Mouse (Mus musculus): Measurements from ENCODE around the gene CK137956. TPM values are rescaled to one million over a fixed set of nuclear protein-coding genes. Genes with fewer than 3 reads are reported as not detected.

Gene CK137956
- polyA plus RNA-seq (2016; fragmentation: Nextera tagmentation; extraction: Ambion mirVana), result 0.26 and 0.39 TPM in 2 replicates

- WGBS, result 4% methylated on average over 39 of the region's 39 CpGs
- peak within 1 kb of the TSS; percentile 26; the same call in 1 of the 2 replicates for H3K4me3 ChIP-seq
- no peaks in the 10 kb centered on the region for H3K9me3 ChIP-seq
- no peak within 1 kb of the TSS for H3K27ac ChIP-seq (replicated peaks)
- H3K4me1 ChIP-seq, result peaks cover 8% of the 10 kb centered on the region
- H3K27me3 ChIP-seq (replicated peaks; ENCODE audit: low read depth, poor library complexity, severe bottlenecking), result peaks cover 59% of the 10 kb centered on the region
- DNase-seq (ENCODE audit: low spot score), result peak; percentile 21
- no peaks in the 10 kb centered on the region for H3K36me3 ChIP-seq (replicated peaks)
These were observed at the start of gene CK137956 for GRCm38 (mm10) chr4:127970901-127971868. Gene CK137956, minus strand, starts transcription at chr4:127970951.

GRCm38 (mm10) chr4:128019465-128019864 lies 48.7 kb upstream of the CK137956 start:
- Histone ChIP-seq H3K27ac (replicated peaks) (no peak overlapping the region), H3K27me3 (replicated peaks; ENCODE audit: low read depth, poor library complexity, severe bottlenecking) (no peaks in the 10 kb centered on the region), H3K36me3 (replicated peaks) (no peaks in the 10 kb centered on the region), H3K9me3 (no peaks in the 10 kb centered on the region), H3K4me3 (no peak overlapping the region), H3K4me1 (peaks cover 9% of the 10 kb centered on the region)
- DNase-seq (ENCODE audit: low spot score), result no peak
- 74% methylated on average over 2 of the region's 2 CpGs for WGBS

GRCm38 (mm10) chr4:128004797-128005452 lies 34.2 kb upstream of the CK137956 start:
- H3K9me3 ChIP-seq, result no peaks in the 10 kb centered on the region
- H3K36me3 ChIP-seq (replicated peaks), result no peaks in the 10 kb centered on the region
- DNase-seq (ENCODE audit: low spot score), result no peak
- no peaks in the 10 kb centered on the region for H3K27me3 ChIP-seq (replicated peaks; ENCODE audit: low read depth, poor library complexity, severe bottlenecking)
- no peak overlapping the region for H3K4me3 ChIP-seq
- no peaks in the 10 kb centered on the region for H3K4me1 ChIP-seq
- no peak overlapping the region for H3K27ac ChIP-seq (replicated peaks)
- 76% methylated on average over 3 of the region's 3 CpGs for WGBS

- H3K36me3 ChIP-seq (replicated peaks), result no peaks in the 10 kb centered on the region
- no peak for DNase-seq (ENCODE audit: low spot score)
- H3K27ac ChIP-seq (replicated peaks), result no peak overlapping the region
- no peaks in the 10 kb centered on the region for H3K27me3 ChIP-seq (replicated peaks; ENCODE audit: low read depth, poor library complexity, severe bottlenecking)
- H3K9me3 ChIP-seq, result no peaks in the 10 kb centered on the region
- no peaks in the 10 kb centered on the region for H3K4me1 ChIP-seq
- 80% methylated on average over 4 of the region's 4 CpGs for WGBS
- H3K4me3 ChIP-seq, result no peak overlapping the region
These were observed 31.9 kb upstream of the CK137956 start for GRCm38 (mm10) chr4:128002638-128003101.

- Histone ChIP-seq H3K27ac (replicated peaks) (no peak overlapping the region), H3K4me3 (no peak overlapping the region), H3K27me3 (replicated peaks; ENCODE audit: low read depth, poor library complexity, severe bottlenecking) (no peaks in the 10 kb centered on the region), H3K9me3 (no peaks in the 10 kb centered on the region), H3K36me3 (replicated peaks) (no peaks in the 10 kb centered on the region), H3K4me1 (no peaks in the 10 kb centered on the region)
- no peak for DNase-seq (ENCODE audit: low spot score)
- WGBS, result 83% methylated on average over 3 of the region's 3 CpGs
These were observed 28.5 kb upstream of the CK137956 start for GRCm38 (mm10) chr4:127999281-127999680.

GRCm38 (mm10) chr4:127989347-127989995 lies 18.7 kb upstream of the CK137956 start:
- H3K27me3 ChIP-seq (replicated peaks; ENCODE audit: low read depth, poor library complexity, severe bottlenecking), result peaks cover 67% of the 10 kb centered on the region
- no peak overlapping the region for H3K27ac ChIP-seq (replicated peaks)
- peak overlapping the region; percentile 66 for H3K4me3 ChIP-seq
- H3K36me3 ChIP-seq (replicated peaks), result no peaks in the 10 kb centered on the region
- WGBS, result 7% methylated on average over 18 of the region's 18 CpGs
- H3K4me1 ChIP-seq, result peaks cover 35% of the 10 kb centered on the region
- peak; percentile 54 for DNase-seq (ENCODE audit: low spot score)
- no peaks in the 10 kb centered on the region for H3K9me3 ChIP-seq

- Histone ChIP-seq H3K9me3 (no peaks in the 10 kb centered on the region), H3K27me3 (replicated peaks; ENCODE audit: low read depth, poor library complexity, severe bottlenecking) (peaks cover 75% of the 10 kb centered on the region), H3K36me3 (replicated peaks) (no peaks in the 10 kb centered on the region), H3K4me1 (peaks cover 35% of the 10 kb centered on the region), H3K4me3 (peak overlapping the region; percentile 66), H3K27ac (replicated peaks) (peak overlapping the region; percentile 59; the same call in 1 of the 2 replicates)
- DNase-seq (ENCODE audit: low spot score), result peak; percentile 22
- 1% methylated on average over 39 of the region's 39 CpGs for WGBS
These were observed 17.9 kb upstream of the CK137956 start for GRCm38 (mm10) chr4:127988526-127989180.

GRCm38 (mm10) chr4:127987784-127988455 lies 17.2 kb upstream of the CK137956 start, which contains the start of gene Csmd2:
Gene Csmd2, plus strand, starts transcription at chr4:127987857.
- WGBS, result under 1% methylated on average over 63 of the region's 65 CpGs
- peaks cover 35% of the 10 kb centered on the region for H3K4me1 ChIP-seq
- no peaks in the 10 kb centered on the region for H3K9me3 ChIP-seq
- peak; percentile 56 for DNase-seq (ENCODE audit: low spot score)
- H3K27ac ChIP-seq (replicated peaks), result peak within 1 kb of the TSS; percentile 59; the same call in 1 of the 2 replicates
- H3K27me3 ChIP-seq (replicated peaks; ENCODE audit: low read depth, poor library complexity, severe bottlenecking), result peaks cover 83% of the 10 kb centered on the region
- H3K36me3 ChIP-seq (replicated peaks), result no peaks in the 10 kb centered on the region
- peak within 1 kb of the TSS; percentile 66 for H3K4me3 ChIP-seq

GRCm38 (mm10) chr4:127987270-127987669 lies 16.5 kb upstream of the CK137956 start:
- Histone ChIP-seq H3K9me3 (no peaks in the 10 kb centered on the region), H3K4me1 (peaks cover 35% of the 10 kb centered on the region), H3K36me3 (replicated peaks) (no peaks in the 10 kb centered on the region), H3K27ac (replicated peaks) (no peak overlapping the region), H3K4me3 (peak overlapping the region; percentile 66), H3K27me3 (replicated peaks; ENCODE audit: low read depth, poor library complexity, severe bottlenecking) (peaks cover 88% of the 10 kb centered on the region)
- DNase-seq (ENCODE audit: low spot score), result peak; percentile 19
- 5% methylated on average over 10 of the region's 10 CpGs for WGBS

GRCm38 (mm10) chr4:127986491-127987075 lies 15.8 kb upstream of the CK137956 start:
- Histone ChIP-seq H3K4me3 (peak overlapping the region; percentile 66), H3K27ac (replicated peaks) (no peak overlapping the region)
- peak; percentile 32 for DNase-seq (ENCODE audit: low spot score)

GRCm38 (mm10) chr4:127985874-127986273 lies 15.1 kb upstream of the CK137956 start:
- Histone ChIP-seq H3K4me3 (no peak overlapping the region), H3K36me3 (replicated peaks) (no peaks in the 10 kb centered on the region), H3K4me1 (peaks cover 35% of the 10 kb centered on the region), H3K27ac (replicated peaks) (no peak overlapping the region), H3K27me3 (replicated peaks; ENCODE audit: low read depth, poor library complexity, severe bottlenecking) (peaks cover 85% of the 10 kb centered on the region), H3K9me3 (no peaks in the 10 kb centered on the region)
- no peak for DNase-seq (ENCODE audit: low spot score)
- 14% methylated on average over 10 of the region's 10 CpGs for WGBS

More at GRCm38 (mm10) chr4:127986491-127987075, 15.8 kb upstream of the CK137956 start:
- Histone ChIP-seq H3K27me3 (replicated peaks; ENCODE audit: low read depth, poor library complexity, severe bottlenecking) (peaks cover 88% of the 10 kb centered on the region), H3K36me3 (replicated peaks) (no peaks in the 10 kb centered on the region), H3K4me1 (peaks cover 35% of the 10 kb centered on the region), H3K9me3 (no peaks in the 10 kb centered on the region)
- WGBS, result 3% methylated on average over 25 of the region's 25 CpGs

Data from embryonic facial prominence, embryonic 10.5 days (tissue).